In the genomic region with DNA sequence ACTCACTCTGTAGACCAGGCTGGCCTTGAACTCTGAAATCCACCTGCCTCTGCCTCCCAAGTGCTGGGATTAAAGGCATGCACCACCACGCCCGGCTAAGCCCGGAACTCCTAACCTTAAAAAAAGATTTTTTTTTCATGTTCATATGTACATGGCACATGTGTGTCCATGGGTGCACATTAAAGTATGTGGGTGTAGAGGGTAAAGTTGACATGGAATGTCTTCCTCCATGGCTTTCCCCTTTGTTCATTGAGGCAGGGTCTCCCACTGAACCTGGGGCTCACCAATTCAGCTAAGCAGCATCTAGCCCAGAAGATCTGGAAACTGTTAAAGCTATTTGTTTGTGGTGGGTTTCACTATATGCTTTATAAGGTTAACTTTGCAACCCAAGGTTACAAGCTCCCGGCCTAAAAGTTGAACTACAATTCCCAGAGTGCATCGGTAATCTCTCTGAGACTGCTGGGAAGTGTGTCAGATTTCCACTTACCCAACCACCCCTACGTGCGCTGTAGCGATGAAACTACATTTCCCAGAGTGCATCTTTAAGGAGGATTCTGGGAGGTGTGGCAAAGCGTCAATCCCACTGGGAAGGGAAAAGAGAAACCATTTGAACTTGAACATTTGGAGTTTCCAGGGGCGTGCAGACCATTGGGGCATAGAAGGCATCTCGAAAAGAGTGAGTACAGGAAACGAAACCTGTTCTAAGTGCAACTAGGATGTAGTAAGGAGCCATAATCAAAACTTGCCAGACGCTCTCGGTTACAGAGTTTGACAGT, we compare ENCODE assay signal across 7 mouse cellular contexts. TPM values are rescaled to one million over a fixed set of nuclear protein-coding genes. Genes with fewer than 3 reads are reported as not detected.
DNase-seq lines count a peak whose midpoint lies in the region; ATAC-seq lines count a peak whose summit lies in the region.

A gene (plus strand): TSS at position 581 of the 776 bp plus-strand sequence.

- H3K9me3 ChIP-seq in embryonic facial prominence, embryonic 11.5 days (replicated peaks; ENCODE audit: control insufficient read depth, low read length): no peaks in the 10 kb centered on the region
- no peaks in the 10 kb centered on the region for H3K9me3 ChIP-seq in limb, embryonic 10.5 days (replicated peaks)
- H3K9me3 ChIP-seq in midbrain, embryonic 13.5 days: no peaks in the 10 kb centered on the region

- peak within 1 kb of the TSS; percentile 42 for H3K4me2 ChIP-seq in embryonic facial prominence, embryonic 11.5 days (ENCODE audit: low read depth, low read length)
- H3K4me2 ChIP-seq in midbrain, embryonic 13.5 days (replicated peaks): peak within 1 kb of the TSS; percentile 58

- no peaks in the 10 kb centered on the region for H3K36me3 ChIP-seq in embryonic facial prominence, embryonic 11.5 days (replicated peaks; ENCODE audit: control insufficient read depth, insufficient read depth, low read depth, low read length)
- H3K36me3 ChIP-seq in limb, embryonic 10.5 days: no peaks in the 10 kb centered on the region
- H3K36me3 ChIP-seq in midbrain, embryonic 13.5 days: no peaks in the 10 kb centered on the region

- no peak within 1 kb of the TSS for H3K27ac ChIP-seq in embryonic facial prominence, embryonic 11.5 days (replicated peaks; ENCODE audit: low read depth, low read length)
- peak within 1 kb of the TSS; percentile 75 for H3K27ac ChIP-seq in limb, embryonic 10.5 days
- no peak within 1 kb of the TSS for H3K27ac ChIP-seq in midbrain, embryonic 13.5 days

- H3K27me3 ChIP-seq in embryonic facial prominence, embryonic 11.5 days (ENCODE audit: control insufficient read depth, insufficient read depth, low read length): no peaks in the 10 kb centered on the region
- H3K27me3 ChIP-seq in limb, embryonic 10.5 days (ENCODE audit: low read depth, poor library complexity, severe bottlenecking): no peaks in the 10 kb centered on the region
- no peaks in the 10 kb centered on the region for H3K27me3 ChIP-seq in midbrain, embryonic 13.5 days

- H3K9ac ChIP-seq in embryonic facial prominence, embryonic 11.5 days (replicated peaks; ENCODE audit: low read length): peak within 1 kb of the TSS; percentile 37; the same call in 1 of the 2 replicates
- H3K9ac ChIP-seq in midbrain, embryonic 13.5 days (replicated peaks): peak within 1 kb of the TSS; percentile 60

- WGBS in embryonic facial prominence, embryonic 11.5 days: 24% methylated on average over 14 of the region's 14 CpGs
- WGBS in limb, embryonic 10.5 days: 24% methylated on average over 14 of the region's 14 CpGs
- WGBS in midbrain, embryonic 13.5 days: 25% methylated on average over 14 of the region's 14 CpGs

- peak; percentile 90 for ATAC-seq in embryonic facial prominence, embryonic 11.5 days (replicated peaks; ENCODE audit: insufficient number of reproducible peaks, low FRiP score, low TSS enrichment, low read depth)
- ATAC-seq in granulocyte monocyte progenitor cell, adult 5-6 weeks (replicated peaks; ENCODE audit: poor library complexity, severe bottlenecking): peak; percentile 98
- peak; percentile 98 for ATAC-seq in midbrain, embryonic 13.5 days

- H3K4me3 ChIP-seq in embryonic facial prominence, embryonic 11.5 days (ENCODE audit: low read depth, low read length): peak within 1 kb of the TSS; percentile 47
- H3K4me3 ChIP-seq in limb, embryonic 10.5 days: peak within 1 kb of the TSS; percentile 56
- peak within 1 kb of the TSS; percentile 54 for H3K4me3 ChIP-seq in midbrain, embryonic 13.5 days (replicated peaks)

- no peaks in the 10 kb centered on the region for H3K4me1 ChIP-seq in embryonic facial prominence, embryonic 11.5 days (ENCODE audit: control insufficient read depth, insufficient read depth, low read length)
- peaks cover 5% of the 10 kb centered on the region for H3K4me1 ChIP-seq in limb, embryonic 10.5 days
- peaks cover 12% of the 10 kb centered on the region for H3K4me1 ChIP-seq in midbrain, embryonic 13.5 days (replicated peaks)

- peak; percentile 89 for DNase-seq in adrenal gland, postnatal 14 days
- DNase-seq in embryonic facial prominence, embryonic 11.5 days (ENCODE audit: low spot score): peak; percentile 97
- DNase-seq in kidney, adult 11 months: peak; percentile 92
- peak; percentile 62 for DNase-seq in limb, embryonic 10.5 days (ENCODE audit: low spot score)
- DNase-seq in spleen, adult 12 weeks (ENCODE audit: low spot score): peak; percentile 59

RNA-seq across cellular contexts. Expression of the gene that starts here (rescaled TPM):
- 49.0 and 51.9 TPM in 2 replicates for total RNA-seq in adrenal gland, postnatal 14 days (2021)
- 8.9 and 10.7 TPM in 2 replicates for polyA plus RNA-seq in embryonic facial prominence, embryonic 11.5 days (2014; fragmentation: Nextera tagmentation; extraction: Ambion mirVana)
- total RNA-seq in granulocyte monocyte progenitor cell, adult 5-6 weeks (2014; fragmentation: Nextera tagmentation): 17.5 and 18.2 TPM in 2 replicates
- 8.0 and 15.7 TPM in 2 replicates for total RNA-seq in granulocyte monocyte progenitor cell, adult 5-6 weeks (2017)
- polyA plus RNA-seq in limb, embryonic 10.5 days (2016; fragmentation: Nextera tagmentation; extraction: Ambion mirVana): 11.5 and 15.5 TPM in 2 replicates
- polyA plus RNA-seq in midbrain, embryonic 13.5 days (2015; fragmentation: Nextera tagmentation; extraction: Ambion mirVana): 12.7 and 14.6 TPM in 2 replicates
